Mouse (Mus musculus) bone marrow, adult 2 months (tissue): Measurements from ENCODE around the gene Egln1.

Experiments
- CTCF ChIP-seq: fragments of 200-500 bp; IDR thresholded peaks from 2 replicates; pipeline ENCODE4 v1.5.1; 2011; ENCODE audit warnings: low read length, control low read depth; ENCODE audit not compliant: control insufficient read depth, insufficient read depth
- POLR2A ChIP-seq: fragments of 200-500 bp; IDR thresholded peaks from 2 replicates; pipeline ENCODE4 v1.6.1; 2011; ENCODE audit warnings: low read depth, mild to moderate bottlenecking, control low read depth, low read length, borderline replicate concordance; ENCODE audit not compliant: control insufficient read depth

DNA sequence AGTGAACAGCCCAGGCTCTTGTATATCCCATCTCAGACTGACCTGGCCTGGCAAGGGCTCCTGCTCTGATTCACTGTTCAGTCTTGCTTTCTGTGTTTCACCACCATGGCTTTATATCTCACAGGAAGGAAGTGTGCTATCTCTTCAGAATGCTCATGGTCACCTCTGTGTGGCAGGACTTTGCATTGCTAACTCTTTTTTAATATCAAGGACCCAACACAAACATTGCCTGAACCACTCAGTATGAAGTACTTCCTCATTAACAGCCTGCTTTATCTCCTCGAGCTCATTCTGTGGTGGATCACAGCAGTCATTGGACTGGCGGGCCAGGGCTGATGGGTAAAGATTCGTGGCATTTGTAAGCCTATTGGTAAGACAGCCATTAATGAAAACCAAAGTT lies 82.5 kb downstream of the Egln1 start:
- TF ChIP-seq POLR2A (no peak), CTCF (no peak)
